Mouse (Mus musculus) CD4-positive, CD25-positive, alpha-beta regulatory T cell, adult 9 weeks (primary cell): Measurements from ENCODE around the gene Mtfp1. TPM values are rescaled to one million over a fixed set of nuclear protein-coding genes. Genes with fewer than 3 reads are reported as not detected.

Experiments used
- polyA plus RNA-seq: library from polyadenylated mRNA; unstranded; fragments of 100-300 nt; shearing (Covaris generic); gene quantifications from one replicate; pipeline ENCODE4 v1.2.1, GENCODE M21; 2017

Mtfp1 gene
- polyA plus RNA-seq: 3.3 TPM

DNA sequence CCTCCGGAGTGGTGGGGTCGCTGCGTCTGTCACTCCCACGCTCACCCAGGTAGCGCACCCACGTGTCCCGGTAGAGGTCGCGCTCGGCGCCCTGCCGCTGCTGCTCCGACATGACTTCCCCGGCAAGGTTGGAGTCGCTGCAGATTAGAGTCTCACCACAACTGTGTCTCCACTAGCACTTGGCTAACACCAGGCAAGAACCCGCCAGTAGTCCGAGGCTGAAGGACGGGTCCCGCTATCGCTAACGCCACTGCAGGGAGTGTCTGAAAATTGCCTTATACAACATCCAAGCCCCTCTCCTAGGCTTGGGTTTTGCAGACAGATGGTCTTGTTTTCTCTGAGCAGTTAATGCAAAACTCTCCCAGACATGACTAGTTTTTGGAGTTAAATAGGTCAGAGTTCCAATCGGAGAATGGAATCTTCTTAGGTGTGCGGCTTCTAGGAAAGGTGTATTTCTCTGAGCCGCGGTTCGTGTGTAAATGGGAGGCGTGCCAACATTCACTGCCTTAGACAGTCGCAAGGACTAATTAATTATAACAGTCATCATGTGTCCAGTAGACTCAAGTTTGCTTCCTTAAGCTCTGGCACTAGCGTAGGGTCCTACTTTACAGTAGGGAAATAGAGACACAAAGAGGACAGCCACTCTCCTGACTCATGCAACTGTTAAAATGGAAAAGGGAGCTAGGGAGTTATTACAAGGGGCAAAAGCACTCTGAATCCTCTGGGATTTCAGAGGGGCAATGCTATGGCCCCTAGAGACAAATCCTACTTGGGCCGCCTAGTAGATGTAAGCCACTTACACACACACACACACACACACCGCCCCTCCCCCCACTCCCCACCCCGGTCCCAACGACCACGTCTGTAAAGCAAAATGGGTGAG is at the start of gene Mtfp1:
Gene Mtfp1, minus strand, starts transcription at position 275 of the 883 bp plus-strand sequence.

GRCm38 (mm10) chr11:4134986-4135935 is 40.0 kb upstream of the Mtfp1 start, which contains the start of gene Rnf215:
Rnf215 (plus strand) TSS chr11:4135202.

GRCm38 (mm10) chr11:4122742-4123579 is 27.7 kb upstream of the Mtfp1 start, which contains the start of gene Sec14l2:
Sec14l2 (minus strand) TSS chr11:4123415.

DNA sequence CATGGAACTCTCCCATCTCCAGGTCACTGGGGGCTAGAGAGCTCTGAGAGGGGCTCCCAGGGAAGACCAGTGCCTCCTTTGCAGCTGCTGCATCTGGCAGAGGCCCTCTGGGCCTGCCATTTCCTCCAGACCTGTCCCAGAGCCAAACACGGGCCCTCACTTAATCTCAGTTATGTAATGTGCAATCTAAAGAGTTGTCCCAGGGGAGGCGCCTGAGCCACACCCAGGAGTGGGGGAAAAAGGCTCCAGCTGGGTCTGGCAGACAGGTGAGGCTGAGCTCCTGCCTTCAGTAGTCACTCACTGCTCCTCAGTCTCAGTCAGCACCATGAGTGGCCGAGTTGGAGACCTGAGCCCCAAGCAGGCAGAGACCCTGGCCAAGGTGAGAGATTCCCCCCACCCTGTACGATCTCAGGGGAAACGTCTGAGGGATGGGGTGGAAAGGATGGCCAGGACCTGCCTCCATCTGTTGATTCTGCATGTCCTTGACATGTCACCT is 30.6 kb downstream of the Mtfp1 start, which contains the start of gene Sec14l3:
Gene Sec14l3, plus strand, starts transcription at position 215 of the 496 bp plus-strand sequence.

Other genes with a start within 250 kb of the Mtfp1 start
- gene Osbp2, start 231.5 kb downstream of the Mtfp1 start, polyA plus RNA-seq: not detected
- not detected for gene 4921536K21Rik, start 200.3 kb downstream of the Mtfp1 start, polyA plus RNA-seq
- 0.27 TPM for gene Dusp18, start 200.2 kb downstream of the Mtfp1 start, polyA plus RNA-seq
- gene Slc35e4, start 180.8 kb downstream of the Mtfp1 start, polyA plus RNA-seq: 2.0 TPM
- gene Tcn2, start 163.3 kb downstream of the Mtfp1 start, polyA plus RNA-seq: 37.6 TPM
- gene Pes1, start 131.5 kb downstream of the Mtfp1 start, polyA plus RNA-seq: 104 TPM
- not detected for gene 4930556J24Rik, start 118.7 kb downstream of the Mtfp1 start, polyA plus RNA-seq
- not detected for gene Gal3st1, start 111.8 kb downstream of the Mtfp1 start, polyA plus RNA-seq
- not detected for gene Sec14l4, start 64.0 kb downstream of the Mtfp1 start, polyA plus RNA-seq
- not detected for gene Sec14l3, start 30.6 kb downstream of the Mtfp1 start, polyA plus RNA-seq
- 0.72 TPM for gene Sec14l2, start 28.0 kb upstream of the Mtfp1 start, polyA plus RNA-seq
- gene Rnf215, start 39.8 kb upstream of the Mtfp1 start, polyA plus RNA-seq: 11.4 TPM
- 3.8 TPM for gene Ccdc157, start 64.8 kb upstream of the Mtfp1 start, polyA plus RNA-seq
- gene Sf3a1, start 64.9 kb upstream of the Mtfp1 start, polyA plus RNA-seq: 85.5 TPM
- 20.9 TPM for gene Tbc1d10a, start 91.3 kb upstream of the Mtfp1 start, polyA plus RNA-seq
- 58.7 TPM for gene Castor1, start 122.8 kb upstream of the Mtfp1 start, polyA plus RNA-seq
- gene Osm, start 141.0 kb upstream of the Mtfp1 start, polyA plus RNA-seq: 34.3 TPM
- gene Lif, start 162.1 kb upstream of the Mtfp1 start, polyA plus RNA-seq: 3.6 TPM